Mouse (Mus musculus) cerebellum, adult 2 months (tissue): ENCODE results near the gene Pnpla5. TPM values are rescaled to one million over a fixed set of nuclear protein-coding genes. Genes with fewer than 3 reads are reported as not detected.
A peak's percentile ranks its signal among the peaks of the same experiment; 100 is the strongest.

Experiments
- DNase-seq, 2 experiments: peaks; one replicate each; pipeline ENCODE4 v3.0.0; 2021
- H3K27ac ChIP-seq: fragments of 200-500 bp; 2 replicates; pipeline ENCODE4 v1.5.1; 2012; ENCODE audit warnings: low read length, control low read depth, inconsistent platforms; ENCODE audit not compliant: insufficient read depth
- H3K27me3 ChIP-seq: fragments of 200-500 bp; 2 replicates; pipeline ENCODE4 v1.6.1; 2012; ENCODE audit warnings: inconsistent platforms, mild to moderate bottlenecking, low read length, moderate library complexity; ENCODE audit not compliant: control insufficient read depth, insufficient read depth
- H3K4me1 ChIP-seq: fragments of 200-500 bp; 2 replicates; pipeline ENCODE4 v1.6.1; 2011; ENCODE audit warnings: low read length; ENCODE audit not compliant: control insufficient read depth, insufficient read depth
- H3K4me3 ChIP-seq: fragments of 200-500 bp; replicated peaks from 2 replicates; pipeline ENCODE3; 2011; ENCODE audit warnings: mild to moderate bottlenecking, low read depth, low read length, control low read depth; ENCODE audit not compliant: insufficient read depth
- CTCF ChIP-seq: fragments of 200-500 bp; IDR thresholded peaks from 2 replicates; pipeline ENCODE4 v1.5.1; 2011; ENCODE audit warnings: low read depth, mild to moderate bottlenecking, control low read depth, low read length, moderate library complexity, borderline replicate concordance; ENCODE audit not compliant: insufficient read depth
- POLR2A ChIP-seq: fragments of 200-500 bp; IDR thresholded peaks from 2 replicates; pipeline ENCODE4 v1.6.1; 2011; ENCODE audit warnings: low read length, control low read depth, borderline replicate concordance; ENCODE audit not compliant: insufficient read depth
- WGBS: fragments of 180-500 bp; shearing (Covaris S2); methylation state at CpG from one replicate; pipeline ENCODE4 v1.1.7; 2018; 5-methylcytosine and 5-hydroxymethylcytosine counted together
- polyA plus RNA-seq: library from polyadenylated mRNA; depleted of rRNA; stranded (reverse); fragments of >200 nt; gene quantifications from 2 replicates; pipeline ENCODE4 v1.2.3, GENCODE M21; 2012

The Pnpla5 gene
- polyA plus RNA-seq, 1 experiment: not detected

DNA sequence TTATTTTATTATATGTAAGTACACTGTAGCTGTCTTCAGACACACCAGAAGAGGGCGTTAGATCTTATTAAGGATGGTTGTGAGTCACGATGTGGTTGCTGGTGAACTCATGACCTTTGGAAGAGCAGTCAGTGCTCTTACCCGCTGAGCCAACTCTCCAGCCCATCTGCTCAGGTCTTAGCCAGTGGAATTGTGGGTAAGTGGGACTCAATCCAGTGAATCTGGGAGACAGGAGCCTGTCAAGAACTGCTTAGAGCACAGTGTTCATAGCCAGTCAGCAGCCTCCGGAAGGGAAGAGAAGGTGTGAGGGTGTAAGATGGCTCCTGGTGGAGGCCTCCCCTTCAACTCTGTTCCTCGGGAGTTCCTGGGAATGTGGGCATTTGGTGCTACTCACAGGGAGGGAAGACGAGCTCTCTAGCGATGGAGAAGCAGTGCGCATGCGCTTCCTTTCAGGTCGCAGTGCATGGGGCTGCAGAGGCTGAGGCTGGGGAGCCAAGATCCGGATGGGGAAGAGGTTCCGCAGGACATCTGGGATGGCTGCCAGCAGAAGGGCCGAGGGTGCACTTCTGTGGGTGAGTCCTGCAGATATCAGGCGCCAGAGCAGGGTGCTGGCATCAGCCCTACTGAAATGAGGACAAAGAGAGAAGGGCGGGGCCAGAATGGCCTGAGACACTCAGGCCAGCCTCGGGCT, 8.3 kb upstream of the Pnpla5 start:
- H3K27me3 ChIP-seq: no peaks in the 10 kb centered on the region
- TF ChIP-seq CTCF (0 out of 2 replicates have a peak, but pooled peaks have one; percentile 12), POLR2A (peak; percentile 56; the same call in 1 of the 2 replicates)
- peak overlapping the region; percentile 35 for H3K4me3 ChIP-seq
- DNase-seq: peak; percentile 76 to 82
- H3K27ac ChIP-seq: peak overlapping the region; percentile 61
- peaks cover 10% of the 10 kb centered on the region for H3K4me1 ChIP-seq
- 9% methylated on average over 16 of the region's 16 CpGs for WGBS

DNA sequence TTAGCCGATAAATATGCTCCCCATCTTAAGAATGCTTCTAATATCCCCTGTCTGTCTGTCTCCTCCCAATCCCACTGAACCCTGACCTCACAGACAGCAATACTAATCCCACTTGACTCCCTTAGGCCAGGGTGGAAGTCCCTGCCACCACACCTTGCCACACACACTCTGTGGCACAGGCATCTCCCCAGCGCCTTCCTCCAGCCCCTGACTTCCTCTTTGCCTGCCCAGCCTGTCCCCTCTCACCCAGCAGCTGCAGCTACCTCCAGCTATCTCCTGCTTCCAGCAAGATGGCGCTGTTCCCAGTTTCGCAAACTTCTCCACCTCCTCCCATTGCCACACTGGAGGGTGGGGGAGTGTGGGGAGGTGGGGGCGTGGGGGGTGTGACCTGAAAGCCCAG, 3.9 kb upstream of the Pnpla5 start:
- no peak for TF ChIP-seq POLR2A
- no peak for TF ChIP-seq CTCF
- 45% methylated on average over 5 of the region's 5 CpGs for WGBS

DNA sequence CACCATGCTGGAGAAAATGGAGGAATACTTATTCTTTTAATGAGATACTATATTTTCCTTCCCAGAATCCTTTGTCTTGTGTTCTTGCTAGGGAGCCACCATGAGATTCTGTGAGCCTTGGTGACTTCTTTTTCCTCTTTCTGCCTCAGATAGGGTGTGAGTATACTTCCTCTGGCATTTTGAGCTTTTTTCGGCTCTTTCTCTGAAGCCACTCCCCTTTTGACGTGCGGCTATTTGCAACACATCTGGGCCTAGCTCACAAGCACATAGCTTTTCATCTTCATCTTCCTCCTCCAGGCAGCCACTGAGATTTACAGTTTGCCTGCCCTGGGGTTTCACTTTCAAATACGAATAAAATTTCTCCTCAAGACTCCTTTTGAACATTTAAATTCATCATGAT, 3.5 kb upstream of the Pnpla5 start:
- 83% methylated on average over 4 of the region's 4 CpGs for WGBS

More for the DNA sequence above, 3.9 kb upstream of the Pnpla5 start:
- Histone ChIP-seq H3K27ac (no peak overlapping the region), H3K4me3 (no peak overlapping the region), H3K27me3 (no peaks in the 10 kb centered on the region), H3K4me1 (peaks cover 10% of the 10 kb centered on the region)
- no peak for DNase-seq

DNA sequence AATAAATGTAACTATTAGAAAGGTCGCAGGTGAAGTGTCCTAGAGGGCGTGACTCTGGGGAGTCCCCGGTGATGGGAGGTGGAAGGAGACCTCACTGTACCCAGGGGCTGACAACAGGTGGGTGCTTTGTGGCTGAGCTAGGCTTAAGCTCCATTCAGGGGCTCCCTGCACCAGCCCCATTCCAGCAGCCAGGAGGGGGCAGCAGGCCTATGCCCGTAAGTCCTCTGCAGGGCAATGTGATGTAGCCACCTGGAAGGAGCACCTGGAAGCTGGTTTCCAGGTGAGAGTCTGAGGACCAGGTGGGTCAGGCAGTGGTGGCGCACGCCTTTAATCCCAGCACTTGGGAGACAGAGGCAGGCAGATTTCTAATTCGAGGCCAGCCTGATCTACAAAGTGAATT, 1.1 kb upstream of the Pnpla5 start:
- no peak overlapping the region for H3K4me3 ChIP-seq
- 83% methylated on average over 7 of the region's 7 CpGs for WGBS
- H3K27ac ChIP-seq: no peak overlapping the region
- TF ChIP-seq POLR2A (no peak), CTCF (no peak)
- H3K27me3 ChIP-seq: no peaks in the 10 kb centered on the region
- H3K4me1 ChIP-seq: no peaks in the 10 kb centered on the region
- no peak for DNase-seq

More for the DNA sequence above, 3.5 kb upstream of the Pnpla5 start:
- Histone ChIP-seq H3K27me3 (no peaks in the 10 kb centered on the region), H3K27ac (no peak overlapping the region), H3K4me1 (peaks cover 10% of the 10 kb centered on the region), H3K4me3 (no peak overlapping the region)
- no peak for TF ChIP-seq CTCF
- no peak for TF ChIP-seq POLR2A
- DNase-seq: no peak

DNA sequence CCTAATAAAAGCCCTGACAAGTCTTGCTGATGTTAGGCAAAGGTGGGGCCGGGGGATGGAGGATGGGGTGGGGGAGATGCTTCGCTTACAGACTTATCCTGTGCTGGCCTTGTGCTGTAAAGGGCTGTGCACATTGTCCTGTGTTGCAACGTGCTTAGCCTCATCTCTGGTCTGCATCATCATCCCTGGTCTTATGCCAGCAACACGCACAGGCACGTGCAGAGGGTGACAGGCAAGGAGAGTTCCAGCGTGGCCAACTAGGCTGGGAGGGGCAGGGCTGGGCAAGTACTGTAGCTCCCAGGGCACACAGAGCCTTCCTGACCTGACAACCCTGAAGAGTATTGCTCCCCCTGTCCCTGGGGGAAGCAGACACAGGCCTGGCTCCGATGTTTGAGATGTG, 1.9 kb downstream of the Pnpla5 start:
- DNase-seq: no peak
- WGBS: 45% methylated on average over 7 of the region's 7 CpGs
- H3K4me3 ChIP-seq: no peak overlapping the region

DNA sequence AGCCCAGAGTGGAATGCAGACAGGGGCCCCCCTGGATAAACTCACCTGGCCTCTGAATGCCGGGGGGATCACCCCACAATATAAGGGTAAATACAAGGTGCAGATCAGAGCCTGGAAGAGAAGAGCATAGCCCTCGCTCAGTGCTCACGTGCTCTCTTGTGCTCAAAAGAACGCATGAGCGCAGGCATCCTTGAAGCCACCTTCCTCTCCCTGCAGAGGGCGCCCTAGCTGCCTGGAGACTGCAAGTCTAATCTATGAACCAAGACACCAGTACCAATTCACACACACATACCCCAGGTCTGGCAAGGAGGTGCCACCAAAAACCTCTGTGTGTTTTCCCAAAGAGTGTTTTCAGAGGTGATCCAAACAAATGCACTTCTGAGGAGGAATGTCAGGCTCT, 2.4 kb downstream of the Pnpla5 start:
- Histone ChIP-seq H3K27ac (no peak overlapping the region), H3K4me3 (no peak overlapping the region), H3K4me1 (no peaks in the 10 kb centered on the region), H3K27me3 (no peaks in the 10 kb centered on the region)
- peak; percentile 72 for TF ChIP-seq CTCF
- no peak for TF ChIP-seq POLR2A
- peak; percentile 31 to 43 for DNase-seq
- WGBS: 33% methylated on average over 6 of the region's 6 CpGs

More for the DNA sequence above, 1.9 kb downstream of the Pnpla5 start:
- H3K27me3 ChIP-seq: no peaks in the 10 kb centered on the region
- no peaks in the 10 kb centered on the region for H3K4me1 ChIP-seq
- no peak for TF ChIP-seq CTCF
- no peak for TF ChIP-seq POLR2A
- no peak overlapping the region for H3K27ac ChIP-seq

DNA sequence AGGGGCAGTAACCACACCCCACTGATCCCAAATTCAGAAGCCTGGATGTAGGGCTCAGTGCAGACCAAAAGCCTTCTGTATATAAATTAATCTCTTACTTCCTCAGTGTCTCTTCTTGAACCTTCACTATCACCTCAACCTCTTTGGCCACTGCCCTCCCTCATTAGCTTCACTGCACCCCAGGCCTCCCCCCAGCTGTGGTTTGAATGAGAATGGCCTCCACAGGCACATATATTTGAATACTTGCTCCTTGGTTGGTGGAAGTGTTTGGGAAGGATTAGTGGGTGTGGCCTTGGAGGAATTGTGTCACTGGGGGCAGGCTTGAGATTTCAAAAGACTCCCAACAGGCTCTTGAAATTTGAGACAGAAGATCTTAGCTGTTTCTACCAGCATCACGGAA, 6.5 kb downstream of the Pnpla5 start:
- H3K4me3 ChIP-seq: no peak overlapping the region
- no peak for DNase-seq
- no peaks in the 10 kb centered on the region for H3K27me3 ChIP-seq
- WGBS: 97% methylated on average over 1 of the region's 1 CpGs
- no peak overlapping the region for H3K27ac ChIP-seq
- H3K4me1 ChIP-seq: no peaks in the 10 kb centered on the region
- TF ChIP-seq POLR2A (no peak), CTCF (no peak)

DNA sequence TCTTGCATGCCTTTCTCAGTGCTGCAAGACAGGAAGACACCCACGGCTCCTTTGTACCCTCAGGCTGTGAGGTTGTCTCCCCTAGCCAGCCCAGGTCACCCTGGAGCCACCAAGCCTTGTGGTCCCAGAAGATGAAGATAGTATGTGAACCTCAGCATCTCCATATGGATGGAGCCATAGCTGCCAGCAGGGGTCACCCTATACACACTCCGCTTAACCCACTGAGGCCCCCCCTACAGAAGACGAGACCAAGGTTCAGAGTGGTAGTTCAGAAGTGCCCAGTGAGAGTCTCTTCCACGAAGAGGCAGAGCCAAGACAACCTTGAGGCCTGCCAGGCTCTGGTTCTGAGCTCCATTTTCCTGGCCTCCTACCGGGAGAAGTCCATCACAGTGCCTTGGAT, 7.2 kb downstream of the Pnpla5 start:
- DNase-seq: no peak
- H3K4me1 ChIP-seq: no peaks in the 10 kb centered on the region
- no peak overlapping the region for H3K27ac ChIP-seq
- H3K27me3 ChIP-seq: no peaks in the 10 kb centered on the region
- TF ChIP-seq CTCF (peak; percentile 46; the same call in 1 of the 2 replicates), POLR2A (no peak)
- H3K4me3 ChIP-seq: no peak overlapping the region
- 37% methylated on average over 5 of the region's 5 CpGs for WGBS
